Mouse (Mus musculus) kidney, postnatal 0 days (tissue): ENCODE results near the gene Lrrc8a. TPM values are rescaled to one million over a fixed set of nuclear protein-coding genes. Genes with fewer than 3 reads are reported as not detected.

ENCODE experiments used
- ATAC-seq: fragments of 200-750 bp; cut with Nextera tagmentation; replicated peaks from 2 replicates; pipeline ENCODE4 v1.8.0; 2017; ENCODE audit warnings: low read depth, moderate number of reproducible peaks, moderate TSS enrichment, moderate library complexity; ENCODE audit not compliant: low FRiP score
- DNase-seq: peaks from one replicate; pipeline ENCODE4 v3.0.0-alpha.2; 2016; ENCODE audit warnings: low spot score
- H3K27ac ChIP-seq: fragments of 300-500 bp; sonication (generic); 2 replicates; pipeline ENCODE4 v1.5.1; 2014; ENCODE audit warnings: mild to moderate bottlenecking
- H3K27me3 ChIP-seq: fragments of 300-500 bp; sonication (generic); 2 replicates; pipeline ENCODE4 v1.6.1; 2014; ENCODE audit warnings: low read length, mixed read lengths; ENCODE audit not compliant: insufficient read depth
- H3K36me3 ChIP-seq: fragments of 300-500 bp; sonication (generic); 2 replicates; pipeline ENCODE4 v1.6.1; 2014; ENCODE audit warnings: low read length, mixed read lengths; ENCODE audit not compliant: insufficient read depth
- H3K4me1 ChIP-seq: fragments of 300-500 bp; sonication (generic); replicated peaks from 2 replicates; pipeline ENCODE4 v1.6.1; 2014; ENCODE audit warnings: antibody characterized with exemption, low read length, mixed read lengths; ENCODE audit not compliant: insufficient read depth
- H3K4me2 ChIP-seq: fragments of 300-500 bp; sonication (generic); 2 replicates; pipeline ENCODE4 v1.6.1; 2014; ENCODE audit warnings: mild to moderate bottlenecking, low read length, moderate library complexity, mixed read lengths
- H3K4me3 ChIP-seq: fragments of 300-500 bp; sonication (generic); replicated peaks from 2 replicates; pipeline ENCODE4 v1.5.1; 2014; ENCODE audit warnings: low read depth, low read length
- H3K9ac ChIP-seq: fragments of 300-500 bp; sonication (generic); 2 replicates; pipeline ENCODE4 v1.6.1; 2014; ENCODE audit warnings: low read depth, low read length
- H3K9me3 ChIP-seq: fragments of 300-500 bp; sonication (generic); replicated peaks from 2 replicates; pipeline ENCODE4 v1.6.1; 2016; ENCODE audit warnings: low read length, inconsistent platforms, mixed read lengths
- CTCF ChIP-seq: IDR thresholded peaks from 2 replicates; pipeline ENCODE4 v1.5.1; 2016; ENCODE audit warnings: antibody characterized with exemption, low read depth, mild to moderate bottlenecking, moderate library complexity
- WGBS: fragments of 180-500 bp; shearing (Covaris S2); extraction: QIAGEN DNeasy Blood & Tissue Kit; methylation state at CpG from one replicate; pipeline ENCODE4 v1.1.7; 2014; 5-methylcytosine and 5-hydroxymethylcytosine counted together
- polyA plus RNA-seq: library from polyadenylated mRNA; unstranded; fragments of >200 nt; fragmentation: Nextera tagmentation; extraction: Ambion mirVana; gene quantifications from 2 replicates; pipeline ENCODE4 v1.2.1, GENCODE M21; 2015

The Lrrc8a gene
- polyA plus RNA-seq, 1 experiment from 2014 or later, result 50.2 TPM

DNA sequence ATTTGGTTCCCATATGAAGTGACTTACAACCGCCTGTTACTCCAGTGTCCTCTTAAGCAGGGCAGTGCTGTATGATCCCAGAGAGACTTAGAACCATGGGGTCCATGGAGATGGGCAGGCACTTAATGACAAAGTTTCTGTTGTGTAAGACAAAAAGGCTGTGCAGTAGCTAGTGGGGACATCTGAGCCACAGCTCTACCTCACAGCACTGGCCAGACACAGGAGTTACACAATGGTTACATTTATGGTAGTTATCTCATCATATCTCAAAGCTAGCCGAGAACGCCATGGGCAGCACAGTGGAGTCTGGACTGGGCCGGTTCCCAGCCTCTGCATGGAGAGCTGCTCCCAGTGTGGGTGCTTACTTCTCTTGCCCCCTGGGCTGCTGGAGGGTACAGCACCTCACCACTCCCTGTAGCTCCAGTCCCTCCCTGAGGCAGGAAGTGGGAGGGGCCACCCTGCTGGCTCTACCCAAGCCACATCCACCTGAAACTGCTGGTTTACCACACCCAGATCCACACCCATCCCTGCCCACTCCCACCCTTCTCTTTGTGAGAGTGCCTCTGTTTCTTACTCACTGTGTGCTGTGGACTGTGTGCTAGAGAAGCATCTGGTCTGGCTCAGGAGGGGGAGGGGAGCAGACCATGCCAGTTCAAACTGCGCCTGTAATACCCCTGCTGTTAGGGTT, 14.0 kb downstream of the Lrrc8a start:
- 60% methylated on average over 5 of the region's 5 CpGs for WGBS
- no peak overlapping the region for H3K9ac ChIP-seq
- H3K27ac ChIP-seq, result peak overlapping the region; percentile 47
- H3K9me3 ChIP-seq, result no peaks in the 10 kb centered on the region
- no peak for TF ChIP-seq CTCF
- H3K27me3 ChIP-seq, result no peaks in the 10 kb centered on the region
- peaks cover 24% of the 10 kb centered on the region; the same call in 1 of the 2 replicates for H3K36me3 ChIP-seq
- H3K4me2 ChIP-seq, result no peak overlapping the region
- no peaks in the 10 kb centered on the region; the same call in 1 of the 2 replicates for H3K4me1 ChIP-seq
- peak; percentile 9 for DNase-seq
- H3K4me3 ChIP-seq, result no peak overlapping the region
- peak; percentile 84 for ATAC-seq

GRCm38 (mm10) chr2:30252521-30252920, 15.0 kb downstream of the Lrrc8a start:
- DNase-seq, result no peak
- no peaks in the 10 kb centered on the region for H3K27me3 ChIP-seq
- no peak overlapping the region for H3K9ac ChIP-seq
- H3K4me3 ChIP-seq, result no peak overlapping the region
- no peak for TF ChIP-seq CTCF
- H3K4me1 ChIP-seq, result no peaks in the 10 kb centered on the region; the same call in 1 of the 2 replicates
- H3K4me2 ChIP-seq, result no peak overlapping the region
- H3K27ac ChIP-seq, result peak overlapping the region; percentile 47
- ATAC-seq, result no peak
- WGBS, result 58% methylated on average over 3 of the region's 3 CpGs
- H3K9me3 ChIP-seq, result no peaks in the 10 kb centered on the region
- H3K36me3 ChIP-seq, result peaks cover 34% of the 10 kb centered on the region

DNA sequence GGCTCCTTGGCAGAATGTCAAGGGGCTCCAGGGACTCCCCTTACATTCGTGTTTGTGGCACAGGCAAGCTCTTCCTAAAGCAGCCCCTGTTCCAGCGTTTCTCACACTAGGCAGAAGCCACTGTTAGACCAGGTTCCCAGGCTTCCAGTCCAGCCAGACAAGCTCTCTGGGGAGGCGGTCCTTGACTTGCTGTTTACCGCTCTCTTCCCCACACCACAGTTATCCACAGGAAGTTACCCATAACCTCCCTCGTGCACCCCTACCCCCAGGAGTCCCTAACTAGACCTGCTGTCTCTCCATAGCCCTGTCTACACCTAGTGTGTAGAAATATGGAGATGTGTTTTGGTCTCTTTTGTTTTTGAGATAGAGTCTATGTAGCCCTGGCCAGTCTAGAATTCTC, 16.3 kb downstream of the Lrrc8a start:
- no peaks in the 10 kb centered on the region; the same call in 1 of the 2 replicates for H3K4me1 ChIP-seq
- WGBS, result 74% methylated on average over 5 of the region's 5 CpGs
- peaks cover 32% of the 10 kb centered on the region for H3K36me3 ChIP-seq
- H3K9ac ChIP-seq, result no peak overlapping the region
- H3K4me3 ChIP-seq, result no peak overlapping the region
- H3K27ac ChIP-seq, result no peak overlapping the region
- no peaks in the 10 kb centered on the region for H3K9me3 ChIP-seq
- DNase-seq, result no peak
- no peak overlapping the region for H3K4me2 ChIP-seq
- ATAC-seq, result no peak
- no peaks in the 10 kb centered on the region for H3K27me3 ChIP-seq
- TF ChIP-seq CTCF, result no peak

- DNase-seq, result no peak
- Histone ChIP-seq H3K4me3 (no peak overlapping the region), H3K36me3 (peaks cover 41% of the 10 kb centered on the region), H3K4me2 (no peak overlapping the region), H3K9ac (no peak overlapping the region), H3K27me3 (no peaks in the 10 kb centered on the region), H3K9me3 (no peaks in the 10 kb centered on the region), H3K4me1 (peaks cover 7% of the 10 kb centered on the region), H3K27ac (no peak overlapping the region)
- no peak for TF ChIP-seq CTCF
- ATAC-seq, result no peak
- 95% methylated on average over 42 of the region's 42 CpGs for WGBS
Observed at GRCm38 (mm10) chr2:30255631-30256395, 18.3 kb downstream of the Lrrc8a start.

DNA sequence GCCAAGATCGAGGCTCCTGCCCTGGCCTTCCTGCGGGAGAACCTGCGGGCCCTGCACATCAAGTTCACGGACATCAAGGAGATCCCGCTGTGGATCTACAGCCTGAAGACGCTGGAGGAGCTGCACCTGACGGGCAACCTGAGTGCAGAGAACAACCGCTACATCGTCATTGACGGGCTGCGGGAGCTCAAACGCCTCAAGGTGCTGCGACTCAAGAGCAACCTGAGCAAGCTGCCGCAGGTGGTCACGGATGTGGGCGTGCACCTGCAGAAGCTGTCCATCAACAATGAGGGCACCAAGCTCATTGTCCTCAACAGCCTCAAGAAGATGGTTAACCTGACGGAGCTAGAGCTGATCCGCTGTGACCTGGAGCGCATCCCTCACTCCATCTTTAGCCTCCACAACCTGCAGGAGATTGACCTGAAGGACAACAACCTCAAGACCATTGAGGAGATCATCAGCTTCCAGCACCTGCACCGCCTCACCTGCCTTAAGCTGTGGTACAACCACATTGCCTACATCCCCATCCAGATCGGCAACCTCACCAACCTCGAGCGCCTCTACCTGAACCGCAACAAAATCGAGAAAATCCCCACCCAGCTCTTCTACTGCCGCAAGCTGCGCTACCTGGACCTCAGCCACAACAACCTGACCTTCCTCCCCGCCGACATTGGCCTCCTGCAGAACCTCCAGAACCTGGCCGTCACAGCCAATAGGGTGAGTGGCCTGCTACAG, 19.3 kb downstream of the Lrrc8a start:
- Histone ChIP-seq H3K9me3 (no peaks in the 10 kb centered on the region), H3K4me2 (no peak overlapping the region), H3K36me3 (peaks cover 42% of the 10 kb centered on the region), H3K4me1 (peaks cover 7% of the 10 kb centered on the region), H3K4me3 (no peak overlapping the region), H3K27me3 (no peaks in the 10 kb centered on the region), H3K27ac (no peak overlapping the region), H3K9ac (no peak overlapping the region)
- WGBS, result 96% methylated on average over 30 of the region's 30 CpGs
- ATAC-seq (no peak), DNase-seq (no peak)
- no peak for TF ChIP-seq CTCF
